Mouse (Mus musculus): ENCODE results near the gene Cdk9.

Gene Cdk9

DNA sequence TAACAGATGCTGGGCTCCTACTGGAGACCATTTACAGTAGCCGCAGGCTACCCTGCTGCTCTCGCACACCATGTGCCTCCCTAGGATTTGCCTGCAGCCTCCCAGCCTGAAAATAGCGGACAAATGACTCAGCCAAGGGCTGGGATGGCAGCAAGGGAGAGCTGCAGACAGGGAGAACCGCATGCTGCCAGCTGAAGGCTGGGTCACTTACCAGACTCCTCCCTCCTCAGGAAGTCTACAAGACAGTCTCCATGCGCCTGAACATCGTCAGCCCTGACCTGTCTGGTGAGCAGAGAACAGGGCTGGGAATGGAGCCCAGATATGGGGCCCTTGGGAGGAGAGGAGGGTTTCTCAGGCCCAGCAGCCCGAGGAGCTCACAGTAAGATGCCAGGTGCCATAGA, 32.8 kb downstream of the Cdk9 start:
- DNase-seq (ENCODE audit: low spot score in 2 of 2) = peak in 1 of 2 experiments; percentile 74

DNA sequence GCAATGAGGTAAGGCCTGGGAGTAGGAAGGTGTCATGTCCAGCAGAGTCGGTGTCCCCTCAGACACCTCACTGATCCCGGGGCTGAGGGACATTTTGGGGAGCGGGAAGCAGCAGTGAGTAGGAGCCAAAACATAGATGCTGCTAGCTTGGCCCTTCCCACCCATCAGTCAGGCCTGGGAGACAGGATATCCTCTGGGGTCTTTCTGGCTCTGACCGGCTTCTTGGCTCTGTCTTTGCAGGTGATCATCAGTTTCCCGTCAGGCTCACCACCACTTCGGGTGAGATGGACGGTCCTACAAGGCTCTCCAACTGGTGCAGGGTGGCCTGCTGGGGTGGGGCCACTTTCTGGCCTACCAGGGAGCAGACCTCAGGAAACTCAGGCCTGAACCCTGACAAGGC, 35.2 kb downstream of the Cdk9 start:
- no peak for DNase-seq (ENCODE audit: low spot score in 2 of 2)

DNA sequence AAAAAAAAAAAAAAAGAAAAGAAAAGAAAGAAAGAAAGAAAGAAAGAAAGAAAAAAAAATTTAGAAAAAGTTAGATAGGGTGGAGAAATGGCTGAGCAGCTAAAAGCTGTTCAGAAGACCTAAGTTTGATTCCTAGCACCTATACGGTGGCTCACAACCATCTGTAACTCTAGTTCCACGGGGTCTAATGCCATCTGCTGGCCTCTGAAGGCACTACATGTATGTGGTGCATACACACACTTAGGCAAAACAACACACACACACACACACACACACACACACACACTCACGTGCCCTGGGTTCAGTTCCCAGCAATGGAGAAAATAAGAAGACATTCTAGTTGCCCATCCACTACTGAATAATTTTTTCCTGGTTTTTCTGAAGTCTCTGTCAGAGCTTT, 36.1 kb downstream of the Cdk9 start:
- no peak for DNase-seq (ENCODE audit: low spot score in 2 of 2)

DNA sequence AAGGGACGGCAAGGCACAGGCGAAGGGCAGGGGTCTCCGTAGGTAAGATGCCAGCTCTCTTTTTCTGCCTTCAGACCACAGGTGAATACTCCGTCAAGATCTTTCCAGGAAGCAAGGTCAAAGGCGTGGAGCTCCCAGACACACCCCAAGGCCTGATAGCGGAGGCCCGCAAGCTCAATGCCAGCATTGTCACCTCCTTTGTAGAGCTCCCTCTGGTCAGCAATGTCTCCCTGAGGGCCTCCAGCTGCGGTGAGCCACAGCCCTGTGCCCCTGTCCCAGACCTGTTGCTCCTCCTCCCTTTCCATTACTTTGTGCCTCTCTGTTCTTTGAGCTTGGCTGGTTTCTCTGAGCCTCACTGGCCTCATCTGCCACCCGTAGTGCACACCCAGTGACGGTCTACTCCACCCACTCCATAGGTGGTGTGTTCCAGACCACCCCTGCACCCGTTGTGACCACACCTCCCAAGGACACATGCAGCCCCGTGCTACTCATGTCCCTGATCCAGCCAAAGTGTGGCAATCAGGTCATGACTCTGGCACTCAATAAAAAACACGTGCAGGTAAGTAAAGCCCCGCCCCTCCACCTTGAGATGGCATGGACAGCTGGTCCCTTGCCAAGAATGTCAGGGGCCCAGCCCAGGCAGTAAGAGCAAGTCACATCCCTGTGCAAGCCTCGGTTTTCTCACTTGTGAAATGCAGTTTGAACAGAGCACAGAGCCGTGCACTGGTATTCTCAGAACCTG, 39.5 kb downstream of the Cdk9 start:
- DNase-seq (ENCODE audit: low spot score in 2 of 2) = no peak

DNA sequence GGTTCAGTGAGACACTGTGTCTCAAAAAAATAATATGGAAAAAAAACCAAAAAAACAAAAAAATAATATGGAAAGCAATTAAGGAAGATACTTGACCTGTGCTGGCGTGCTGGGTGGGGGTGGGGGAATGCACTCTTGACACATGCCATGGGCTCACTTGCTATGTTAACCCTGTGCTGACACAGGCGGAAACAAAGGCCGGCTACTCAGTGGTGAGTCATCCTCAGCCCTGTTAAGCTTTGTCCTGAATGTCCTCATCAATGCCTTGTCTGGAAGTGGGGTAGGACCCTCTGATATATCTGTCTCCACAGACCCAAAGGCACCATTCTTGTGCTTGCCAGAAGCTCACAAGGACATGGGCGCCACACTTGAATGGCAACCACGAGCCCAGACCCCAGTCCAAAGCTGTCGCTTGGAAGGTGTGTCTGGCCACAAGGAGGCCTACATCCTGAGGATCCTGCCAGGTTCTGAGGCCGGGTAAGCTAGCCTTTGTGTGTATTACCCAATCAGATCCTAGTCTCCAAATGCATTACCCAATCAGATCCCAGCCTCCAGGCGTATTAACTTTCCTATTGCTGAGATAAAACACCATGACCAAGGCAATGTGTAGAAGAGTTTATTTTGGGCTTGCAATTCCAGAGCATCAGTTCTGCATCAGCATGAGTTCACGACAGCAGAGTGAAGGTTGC, 40.8 kb downstream of the Cdk9 start:
- no peak for DNase-seq (ENCODE audit: low spot score in 2 of 2)

DNA sequence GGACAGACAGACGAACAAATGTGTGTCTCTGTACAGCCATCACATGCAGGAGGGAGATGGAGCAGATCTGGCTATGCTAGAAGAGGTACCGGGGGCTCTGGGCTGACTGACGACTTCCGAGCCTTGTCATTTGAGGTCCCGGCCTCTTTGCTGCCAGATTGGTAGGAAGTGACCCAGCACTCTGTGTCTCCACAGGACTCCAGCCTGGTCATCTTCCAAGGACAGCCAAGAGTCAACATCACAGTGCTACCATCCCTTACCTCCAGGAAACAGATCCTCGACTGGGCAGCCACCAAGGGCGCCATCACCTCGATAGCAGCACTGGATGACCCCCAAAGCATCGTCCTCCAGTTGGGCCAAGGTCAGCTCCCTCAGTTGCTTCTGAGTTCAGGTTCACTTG, 41.7 kb downstream of the Cdk9 start:
- no peak for DNase-seq (ENCODE audit: low spot score in 2 of 2)

DNA sequence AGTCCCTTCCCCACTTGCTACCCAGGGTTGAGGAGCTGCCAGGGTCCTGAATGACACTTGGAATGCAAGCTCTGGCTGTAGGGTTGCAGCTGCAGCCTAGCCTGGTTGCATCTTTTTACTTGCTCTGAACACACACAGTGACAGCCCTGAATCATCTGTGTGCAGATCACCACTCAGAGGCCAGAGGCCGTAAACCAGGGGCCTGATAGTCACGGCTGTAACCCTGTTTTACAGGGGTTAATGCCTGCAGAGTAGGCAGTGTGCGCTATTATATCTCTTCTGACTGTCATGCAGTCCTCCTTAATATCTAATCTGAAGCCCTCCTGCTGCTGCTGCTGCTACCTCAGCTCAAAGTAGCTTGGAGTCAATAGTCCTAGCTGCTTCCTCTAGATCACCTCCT, 43.0 kb downstream of the Cdk9 start:
- no peak for DNase-seq (ENCODE audit: low spot score in 2 of 2)

DNA sequence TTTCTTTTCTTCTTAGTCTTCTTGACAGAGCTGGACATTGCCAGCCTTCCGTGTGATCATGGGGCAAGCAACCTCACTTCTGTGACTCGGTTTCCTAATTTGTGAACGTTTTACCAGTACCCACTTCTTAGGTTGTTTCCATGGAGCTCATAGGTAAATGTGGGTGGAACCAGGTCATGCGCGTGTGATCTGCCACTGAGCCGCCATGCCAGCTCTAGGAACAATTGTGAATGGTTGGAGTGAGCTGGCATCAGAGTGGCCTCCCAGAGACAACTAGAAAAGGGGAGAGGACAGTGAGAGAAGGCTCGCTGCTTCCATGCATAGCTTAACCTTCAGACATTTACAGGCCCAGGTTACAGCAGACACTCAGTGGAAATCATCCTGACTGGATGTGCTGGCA, 44.7 kb downstream of the Cdk9 start:
- DNase-seq (ENCODE audit: low spot score in 2 of 2) = no peak

DNA sequence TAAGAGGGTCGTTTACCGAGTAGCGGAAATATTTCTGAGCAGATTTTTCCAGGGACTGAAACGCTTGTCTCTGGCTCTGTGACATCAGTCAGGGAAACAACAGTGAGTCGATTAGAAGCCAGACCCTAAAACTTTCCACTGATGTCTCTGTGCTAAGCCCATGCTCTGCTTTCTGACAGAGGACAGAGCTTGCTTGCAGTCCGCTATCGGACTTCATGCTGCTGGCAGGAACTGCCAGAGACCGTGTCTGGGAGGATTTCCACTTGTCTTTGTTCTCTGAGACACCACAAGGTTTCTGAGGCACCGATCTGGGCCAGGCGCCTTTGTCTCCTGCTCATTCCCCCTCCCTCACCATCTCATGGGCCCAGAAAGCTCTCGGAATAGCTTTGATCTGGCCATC, 45.1 kb downstream of the Cdk9 start:
- DNase-seq (ENCODE audit: low spot score in 2 of 2) = no peak

DNA sequence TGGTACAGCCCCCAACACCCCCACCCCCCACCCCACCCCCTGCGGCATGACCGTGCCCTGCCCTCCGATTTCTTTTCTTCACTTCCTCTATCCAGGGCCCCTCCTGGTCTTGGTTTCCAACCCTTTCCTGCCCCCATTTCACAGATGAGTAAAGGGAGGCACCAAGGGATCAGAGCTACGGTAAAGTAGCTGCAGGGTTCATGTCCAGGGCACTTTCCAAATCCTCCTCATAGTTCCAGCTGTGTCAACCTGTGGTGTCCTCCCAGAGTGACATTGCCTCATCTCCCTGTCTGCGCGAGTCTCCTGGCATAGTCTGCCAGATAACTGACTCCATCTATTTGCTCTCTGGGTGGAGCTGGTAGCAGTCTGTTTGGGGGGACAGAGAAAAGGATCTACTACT, 47.0 kb downstream of the Cdk9 start:
- DNase-seq (ENCODE audit: low spot score in 2 of 2) = no peak

DNA sequence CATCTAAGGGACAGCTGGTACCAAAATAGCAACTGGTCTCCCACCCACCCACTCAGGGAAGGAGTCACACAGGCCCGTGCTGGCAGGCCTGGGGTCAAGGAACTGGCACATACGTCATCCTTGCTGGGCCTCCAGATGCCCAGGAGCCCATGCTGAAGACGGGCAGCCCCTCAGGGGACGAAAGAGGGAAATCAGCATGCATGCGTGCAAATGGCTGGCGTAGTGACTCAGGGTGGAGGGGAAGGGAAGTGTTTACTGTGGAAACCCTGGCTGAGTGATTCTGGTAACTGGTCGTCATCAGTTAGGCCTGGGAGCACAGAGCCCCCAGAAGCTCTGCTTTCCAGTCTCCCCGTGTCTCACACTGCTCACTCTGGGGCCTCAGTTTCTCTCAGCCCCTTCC, 47.5 kb downstream of the Cdk9 start:
- no peak for DNase-seq (ENCODE audit: low spot score in 2 of 2)

DNA sequence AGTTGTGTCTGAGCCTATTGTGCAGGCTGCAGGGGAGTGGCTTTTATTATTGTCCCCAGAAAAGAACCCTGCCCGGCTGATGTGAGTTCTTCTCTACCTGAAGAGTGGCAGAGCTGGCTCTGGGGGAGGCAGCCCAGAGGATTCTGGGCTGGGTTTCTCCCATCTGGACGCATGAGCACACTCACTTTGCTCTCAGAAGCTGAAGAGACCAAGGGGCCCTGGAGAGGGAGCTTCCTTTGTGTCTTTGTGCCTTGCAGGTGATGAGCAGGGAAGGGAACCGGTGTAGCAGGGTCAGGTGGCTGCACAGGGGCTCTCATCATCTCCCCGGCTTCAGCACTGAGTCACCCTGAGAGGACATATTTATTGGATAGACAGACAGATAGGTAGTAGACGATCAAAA, 50.6 kb downstream of the Cdk9 start:
- no peak for DNase-seq (ENCODE audit: low spot score in 2 of 2)

DNA sequence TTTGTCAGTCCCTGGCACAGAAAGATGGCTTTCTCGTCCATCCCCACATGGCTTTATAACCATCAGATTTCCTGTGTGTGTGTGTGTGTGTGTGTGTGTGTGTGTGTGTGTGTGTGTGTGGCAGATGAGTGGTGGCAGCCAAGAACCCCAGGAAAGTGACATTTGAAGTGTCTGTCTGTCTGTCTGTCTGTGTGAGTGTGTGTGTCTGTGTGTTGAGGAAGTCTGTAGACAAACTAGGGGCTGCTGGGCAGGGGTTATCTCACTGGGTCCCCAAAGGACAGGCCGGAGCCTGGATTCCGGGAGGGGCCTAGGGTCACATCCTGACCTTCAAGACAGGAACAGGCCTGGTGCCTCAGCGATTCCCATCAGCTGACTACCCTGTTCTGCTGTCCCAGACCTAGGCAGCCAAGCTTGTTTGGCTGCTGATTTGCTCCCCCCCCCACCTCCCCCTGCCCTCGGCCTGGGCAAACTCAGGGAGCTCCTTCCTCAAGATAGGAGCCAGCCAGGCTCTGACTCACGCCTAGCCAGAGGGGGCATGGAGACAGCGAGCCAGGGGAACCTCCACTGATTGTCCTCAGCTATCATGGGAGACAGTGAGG, 51.3 kb downstream of the Cdk9 start:
- DNase-seq (ENCODE audit: low spot score in 2 of 2) = no peak

DNA sequence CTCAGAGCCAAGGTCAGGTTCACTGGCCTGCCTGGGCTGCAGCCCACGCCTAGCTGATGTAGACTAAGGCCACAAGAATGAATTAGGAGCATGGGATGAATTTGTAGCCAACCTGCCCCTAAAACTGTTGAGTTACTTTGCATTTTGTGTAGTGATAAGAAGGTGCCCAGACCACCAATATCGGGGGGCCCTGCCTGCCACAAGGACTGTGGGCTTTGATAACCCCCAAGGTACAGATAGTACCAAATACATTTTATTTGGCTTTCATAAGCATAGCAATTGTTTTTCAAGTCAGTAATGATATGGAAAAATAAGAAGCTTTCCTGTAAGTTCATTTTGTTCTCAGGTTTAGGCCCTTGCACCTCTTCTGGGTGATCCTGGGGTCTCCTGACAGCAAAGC, 54.0 kb downstream of the Cdk9 start:
- no peak for DNase-seq (ENCODE audit: low spot score in 2 of 2)

DNA sequence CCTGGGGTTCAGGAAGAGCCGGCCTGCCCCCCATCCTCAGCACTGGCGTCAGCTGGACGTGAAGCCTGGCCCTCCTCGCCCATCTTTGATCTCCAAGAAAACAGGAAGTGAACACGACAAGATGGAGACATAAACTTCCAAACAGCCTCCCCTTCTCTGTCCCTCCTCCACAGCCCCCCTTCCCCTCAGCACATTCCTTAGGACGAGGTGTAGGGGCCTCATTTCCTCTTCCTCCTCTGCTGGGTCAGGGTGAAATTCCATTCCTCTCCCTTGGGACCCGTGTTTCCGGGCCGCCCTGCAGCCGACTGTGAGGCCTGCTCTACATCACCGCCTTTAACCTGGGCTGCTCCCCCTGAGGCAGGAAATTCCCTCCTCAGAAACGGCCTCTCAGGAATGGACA, 57.0 kb downstream of the Cdk9 start:
- DNase-seq (ENCODE audit: low spot score in 2 of 2) = no peak

Measured in urinary bladder, postnatal 4 days (tissue).